Mouse (Mus musculus) kidney, postnatal 0 days (tissue): ENCODE results near the gene Zdhhc14. TPM values are rescaled to one million over a fixed set of nuclear protein-coding genes. Genes with fewer than 3 reads are reported as not detected.

Experiments
- ATAC-seq: fragments of 200-750 bp; cut with Nextera tagmentation; replicated peaks from 2 replicates; pipeline ENCODE4 v1.8.0; 2017; ENCODE audit warnings: low read depth, moderate number of reproducible peaks, moderate TSS enrichment, moderate library complexity; ENCODE audit not compliant: low FRiP score
- DNase-seq: peaks from one replicate; pipeline ENCODE4 v3.0.0-alpha.2; 2016; ENCODE audit warnings: low spot score
- H3K27ac ChIP-seq: fragments of 300-500 bp; sonication (generic); 2 replicates; pipeline ENCODE4 v1.5.1; 2014; ENCODE audit warnings: mild to moderate bottlenecking
- H3K27me3 ChIP-seq: fragments of 300-500 bp; sonication (generic); 2 replicates; pipeline ENCODE4 v1.6.1; 2014; ENCODE audit warnings: low read length, mixed read lengths; ENCODE audit not compliant: insufficient read depth
- H3K36me3 ChIP-seq: fragments of 300-500 bp; sonication (generic); 2 replicates; pipeline ENCODE4 v1.6.1; 2014; ENCODE audit warnings: low read length, mixed read lengths; ENCODE audit not compliant: insufficient read depth
- H3K4me1 ChIP-seq: fragments of 300-500 bp; sonication (generic); replicated peaks from 2 replicates; pipeline ENCODE4 v1.6.1; 2014; ENCODE audit warnings: antibody characterized with exemption, low read length, mixed read lengths; ENCODE audit not compliant: insufficient read depth
- H3K4me2 ChIP-seq: fragments of 300-500 bp; sonication (generic); 2 replicates; pipeline ENCODE4 v1.6.1; 2014; ENCODE audit warnings: mild to moderate bottlenecking, low read length, moderate library complexity, mixed read lengths
- H3K4me3 ChIP-seq: fragments of 300-500 bp; sonication (generic); replicated peaks from 2 replicates; pipeline ENCODE4 v1.5.1; 2014; ENCODE audit warnings: low read depth, low read length
- H3K9ac ChIP-seq: fragments of 300-500 bp; sonication (generic); 2 replicates; pipeline ENCODE4 v1.6.1; 2014; ENCODE audit warnings: low read depth, low read length
- H3K9me3 ChIP-seq: fragments of 300-500 bp; sonication (generic); replicated peaks from 2 replicates; pipeline ENCODE4 v1.6.1; 2016; ENCODE audit warnings: low read length, inconsistent platforms, mixed read lengths
- CTCF ChIP-seq: IDR thresholded peaks from 2 replicates; pipeline ENCODE4 v1.5.1; 2016; ENCODE audit warnings: antibody characterized with exemption, low read depth, mild to moderate bottlenecking, moderate library complexity
- WGBS: fragments of 180-500 bp; shearing (Covaris S2); extraction: QIAGEN DNeasy Blood & Tissue Kit; methylation state at CpG from one replicate; pipeline ENCODE4 v1.1.7; 2014; 5-methylcytosine and 5-hydroxymethylcytosine counted together
- polyA plus RNA-seq: library from polyadenylated mRNA; unstranded; fragments of >200 nt; fragmentation: Nextera tagmentation; extraction: Ambion mirVana; gene quantifications from 2 replicates; pipeline ENCODE4 v1.2.1, GENCODE M21; 2015

Zdhhc14 gene
- polyA plus RNA-seq, 1 experiment from 2014 or later = 5.3 TPM

DNA sequence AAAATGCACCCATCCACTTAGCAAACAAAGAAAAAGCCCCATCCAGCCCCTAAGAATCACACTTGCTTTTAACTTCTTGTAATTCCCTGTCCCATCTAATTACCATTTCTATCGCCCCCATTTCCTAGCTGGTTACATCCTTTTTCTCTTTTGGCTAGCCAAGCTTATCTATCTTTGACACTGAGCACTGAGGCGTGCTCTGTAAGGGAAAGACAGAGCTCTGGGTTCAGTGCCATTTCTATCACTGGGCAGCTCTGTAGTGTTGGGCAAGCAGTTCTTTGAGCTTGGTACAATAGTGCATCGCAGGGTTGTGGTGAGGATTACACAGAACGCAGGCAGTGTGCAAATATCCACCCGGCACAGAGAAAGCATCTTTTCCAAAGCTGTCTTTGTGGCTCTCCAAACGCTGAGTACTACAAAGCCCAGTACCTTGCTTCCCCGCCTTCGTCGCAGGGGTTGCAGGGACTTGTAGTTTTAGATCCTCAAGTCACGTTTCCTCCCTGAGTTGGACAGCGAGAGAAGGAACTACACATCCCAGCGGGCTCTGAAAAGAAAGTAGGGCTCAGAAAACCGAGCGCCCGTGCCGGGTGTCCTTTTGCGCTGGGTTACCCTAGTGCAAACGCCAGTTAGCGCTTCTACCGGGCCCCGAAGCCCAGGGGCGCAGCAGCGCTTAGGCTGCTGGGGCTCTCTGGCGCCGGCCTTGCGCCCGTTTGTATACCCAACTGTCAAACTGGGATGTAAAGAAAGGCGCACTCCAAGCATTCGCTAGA lies 1.1 kb upstream of the Zdhhc14 start:
- Histone ChIP-seq H3K9ac (peak overlapping the region; percentile 57), H3K4me1 (peaks cover 5% of the 10 kb centered on the region), H3K9me3 (no peaks in the 10 kb centered on the region), H3K4me3 (peak overlapping the region; percentile 54), H3K27ac (peak overlapping the region; percentile 75), H3K27me3 (no peaks in the 10 kb centered on the region), H3K36me3 (no peaks in the 10 kb centered on the region), H3K4me2 (peak overlapping the region; percentile 100)
- DNase-seq (peak; percentile 98), ATAC-seq (peak; percentile 79)
- no peak for TF ChIP-seq CTCF
- 1% methylated on average over 29 of the region's 29 CpGs for WGBS

DNA sequence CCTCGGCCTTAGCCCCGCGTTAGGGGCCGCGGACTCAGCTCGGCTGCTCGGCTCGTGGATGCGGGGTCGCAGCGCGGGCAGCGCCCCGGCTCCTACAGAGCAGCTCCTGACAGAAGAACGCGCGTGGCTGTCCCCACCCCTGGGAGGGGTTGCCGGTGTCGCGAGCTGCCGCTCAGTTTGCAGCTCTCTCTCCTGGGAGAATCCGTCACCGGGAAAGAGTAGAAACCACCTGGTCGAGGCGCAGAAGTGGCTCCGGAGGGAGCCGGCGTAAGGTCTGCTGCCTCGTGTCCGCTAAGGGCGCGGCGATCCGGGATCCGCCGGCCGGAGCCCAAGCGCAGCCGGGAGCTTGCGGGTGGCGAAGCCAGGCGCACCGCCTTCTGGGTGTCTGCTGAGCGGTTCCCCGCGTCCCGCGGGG lies 396 bp downstream of the Zdhhc14 start:
- no peaks in the 10 kb centered on the region for H3K36me3 ChIP-seq
- H3K27ac ChIP-seq = peak overlapping the region; percentile 75
- no peaks in the 10 kb centered on the region for H3K27me3 ChIP-seq
- DNase-seq (peak; percentile 57), ATAC-seq (peak; percentile 40; the same call in 1 of the 2 replicates)
- peaks cover 5% of the 10 kb centered on the region for H3K4me1 ChIP-seq
- WGBS = under 1% methylated on average over 48 of the region's 48 CpGs
- H3K9ac ChIP-seq = peak overlapping the region; percentile 57
- H3K4me2 ChIP-seq = peak overlapping the region; percentile 100
- TF ChIP-seq CTCF = no peak
- peak overlapping the region; percentile 54 for H3K4me3 ChIP-seq
- H3K9me3 ChIP-seq = no peaks in the 10 kb centered on the region

DNA sequence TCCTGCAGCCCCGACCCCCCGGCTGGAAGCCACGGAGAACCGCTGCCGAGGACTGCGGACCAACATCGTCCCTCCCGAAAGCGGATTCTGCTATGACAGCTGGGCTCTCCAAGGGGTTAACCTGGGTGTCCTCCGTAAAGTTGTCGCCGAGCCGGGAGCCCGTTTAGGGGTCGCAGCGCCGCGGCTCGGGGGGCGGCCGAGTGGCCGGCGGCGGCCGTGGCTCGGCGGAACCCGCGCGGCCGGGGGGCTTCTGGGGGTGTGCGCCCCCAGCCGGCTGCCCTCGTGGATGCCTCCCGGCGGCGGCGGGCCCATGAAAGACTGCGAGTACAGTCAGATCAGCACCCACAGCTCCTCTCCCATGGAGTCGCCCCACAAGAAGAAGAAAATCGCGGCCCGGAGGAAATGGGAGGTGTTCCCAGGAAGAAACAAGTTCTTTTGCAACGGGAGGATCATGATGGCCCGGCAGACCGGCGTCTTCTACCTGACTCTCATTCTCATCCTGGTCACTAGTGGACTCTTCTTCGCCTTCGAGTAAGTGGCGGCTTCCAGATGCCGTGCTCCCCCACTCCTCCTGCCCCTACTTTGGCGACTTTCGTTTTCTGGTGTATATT lies 909 bp downstream of the Zdhhc14 start:
- Histone ChIP-seq H3K27me3 (no peaks in the 10 kb centered on the region), H3K27ac (peak overlapping the region; percentile 75), H3K9me3 (no peaks in the 10 kb centered on the region), H3K36me3 (no peaks in the 10 kb centered on the region), H3K4me3 (peak overlapping the region; percentile 54), H3K9ac (peak overlapping the region; percentile 57), H3K4me1 (peaks cover 5% of the 10 kb centered on the region), H3K4me2 (peak overlapping the region; percentile 100)
- DNase-seq = peak; percentile 31
- no peak for ATAC-seq
- 2% methylated on average over 51 of the region's 53 CpGs for WGBS
- TF ChIP-seq CTCF = peak; percentile 13; the same call in 1 of the 2 replicates

DNA sequence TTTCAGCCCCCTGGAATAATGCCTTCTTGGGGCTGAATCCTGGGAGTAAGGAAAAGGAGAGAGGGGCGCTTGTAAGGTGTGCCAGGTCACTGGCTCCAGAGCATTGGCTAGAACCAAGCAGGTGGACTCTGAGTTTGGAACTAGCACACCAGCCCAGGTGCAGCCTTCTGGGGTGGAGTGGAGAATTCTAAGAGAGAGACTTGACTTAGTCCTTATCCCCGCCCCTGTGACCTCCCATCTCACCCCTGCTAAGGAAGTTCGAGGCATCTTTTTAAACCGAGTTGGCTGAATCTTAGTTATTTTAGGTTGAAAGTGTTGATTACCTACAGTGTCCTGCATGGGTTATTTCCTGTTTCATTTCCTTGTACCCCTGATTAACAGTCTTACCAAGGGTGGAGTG lies 1.5 kb downstream of the Zdhhc14 start:
- H3K36me3 ChIP-seq = no peaks in the 10 kb centered on the region
- no peaks in the 10 kb centered on the region for H3K27me3 ChIP-seq
- no peak for TF ChIP-seq CTCF
- H3K4me2 ChIP-seq = peak overlapping the region; percentile 100
- H3K9me3 ChIP-seq = no peaks in the 10 kb centered on the region
- H3K4me3 ChIP-seq = peak overlapping the region; percentile 54
- peaks cover 5% of the 10 kb centered on the region for H3K4me1 ChIP-seq
- DNase-seq = peak; percentile 16
- 17% methylated on average over 4 of the region's 4 CpGs for WGBS
- no peak for ATAC-seq
- no peak overlapping the region for H3K27ac ChIP-seq
- H3K9ac ChIP-seq = peak overlapping the region; percentile 57

DNA sequence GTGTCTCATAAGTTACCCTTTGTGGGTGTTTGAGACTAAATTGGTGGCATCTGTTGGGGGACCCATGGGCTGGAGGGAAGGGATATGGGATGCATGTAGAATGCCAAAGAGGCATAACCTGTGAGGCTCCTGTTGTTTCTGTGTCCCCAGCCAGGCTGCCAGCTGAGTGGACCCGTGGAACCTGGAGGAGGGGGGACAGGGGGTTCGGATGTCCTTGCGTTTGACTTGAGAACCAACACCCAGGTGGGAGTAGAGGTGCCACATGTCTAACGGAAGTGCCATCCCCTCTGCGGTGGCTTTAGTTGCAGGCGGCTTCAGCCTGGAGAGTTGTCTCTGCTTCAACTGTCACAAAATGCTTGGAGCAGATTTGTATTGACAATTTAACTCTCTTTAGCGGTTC lies 2.5 kb downstream of the Zdhhc14 start:
- H3K27ac ChIP-seq = no peak overlapping the region
- DNase-seq (no peak), ATAC-seq (no peak)
- no peaks in the 10 kb centered on the region for H3K36me3 ChIP-seq
- H3K9ac ChIP-seq = no peak overlapping the region
- 66% methylated on average over 7 of the region's 7 CpGs for WGBS
- H3K4me1 ChIP-seq = peaks cover 5% of the 10 kb centered on the region
- H3K9me3 ChIP-seq = no peaks in the 10 kb centered on the region
- no peaks in the 10 kb centered on the region for H3K27me3 ChIP-seq
- peak overlapping the region; percentile 54 for H3K4me3 ChIP-seq
- TF ChIP-seq CTCF = no peak
- H3K4me2 ChIP-seq = peak overlapping the region; percentile 100

DNA sequence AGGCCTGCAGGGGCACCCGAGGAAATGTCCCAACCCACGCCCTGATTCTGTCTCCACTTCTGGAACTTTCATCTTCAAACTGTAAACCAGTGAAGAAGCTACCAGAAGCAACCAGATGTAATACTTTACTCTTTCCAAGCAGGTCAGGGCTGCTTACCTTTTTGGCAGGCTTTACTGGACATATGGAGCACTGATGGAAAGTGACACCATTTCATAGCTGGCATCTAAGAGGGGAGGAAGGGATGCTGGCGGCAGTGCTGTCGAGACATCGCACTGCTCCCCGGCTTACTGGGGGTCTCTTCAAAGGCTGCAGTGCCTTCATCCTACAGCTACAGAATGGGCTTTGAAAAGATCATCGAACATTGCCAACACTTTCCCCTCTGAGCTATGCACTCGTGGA lies 5.3 kb downstream of the Zdhhc14 start:
- no peak for TF ChIP-seq CTCF
- WGBS = 77% methylated on average over 8 of the region's 8 CpGs
- Histone ChIP-seq H3K9ac (no peak overlapping the region), H3K4me3 (no peak overlapping the region), H3K4me2 (no peak overlapping the region), H3K36me3 (no peaks in the 10 kb centered on the region), H3K4me1 (peaks cover 5% of the 10 kb centered on the region; the same call in 1 of the 2 replicates), H3K9me3 (no peaks in the 10 kb centered on the region), H3K27me3 (no peaks in the 10 kb centered on the region), H3K27ac (no peak overlapping the region)
- DNase-seq (no peak), ATAC-seq (no peak)
